Mouse (Mus musculus) frontal cortex, postnatal 25 days (tissue): ENCODE measurements around the gene Zfp354a.
"Not testable (repeated sequence)": the region's sequence is repeated elsewhere in the genome, so short reads cannot be mapped to it uniquely, and the experiment has no call there.

Experiments used
- DNase-seq, 2 experiments: peaks; one replicate each; pipeline ENCODE4 v3.0.0; 2022; ENCODE audit warnings: low spot score in 2 of 2

Gene Zfp354a

DNA sequence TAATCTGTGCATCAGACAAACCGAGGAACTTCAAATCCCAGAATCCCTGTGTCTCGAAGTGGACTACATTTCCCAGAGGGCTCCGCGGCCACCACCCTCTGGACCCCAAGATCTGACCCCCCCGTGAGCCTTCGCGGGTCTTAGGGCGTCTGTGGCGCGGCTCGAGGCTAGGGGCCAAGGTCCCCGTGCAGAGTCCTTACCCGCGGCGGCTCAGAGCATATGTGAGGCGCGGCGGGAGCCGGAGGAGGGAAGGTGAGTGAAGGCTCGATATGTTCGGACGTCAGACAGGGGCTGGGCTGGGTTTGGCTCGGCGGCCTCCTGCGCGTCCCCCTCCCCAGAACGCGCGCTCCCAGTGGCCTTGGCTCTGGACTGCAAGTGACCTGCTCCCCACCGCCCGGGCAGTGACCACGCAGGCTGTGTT is at the start of gene Zfp354a:
Gene Zfp354a (plus strand): TSS at position 107 of the 421 bp plus-strand sequence.
- DNase-seq = peak; percentile 53 to 62

DNA sequence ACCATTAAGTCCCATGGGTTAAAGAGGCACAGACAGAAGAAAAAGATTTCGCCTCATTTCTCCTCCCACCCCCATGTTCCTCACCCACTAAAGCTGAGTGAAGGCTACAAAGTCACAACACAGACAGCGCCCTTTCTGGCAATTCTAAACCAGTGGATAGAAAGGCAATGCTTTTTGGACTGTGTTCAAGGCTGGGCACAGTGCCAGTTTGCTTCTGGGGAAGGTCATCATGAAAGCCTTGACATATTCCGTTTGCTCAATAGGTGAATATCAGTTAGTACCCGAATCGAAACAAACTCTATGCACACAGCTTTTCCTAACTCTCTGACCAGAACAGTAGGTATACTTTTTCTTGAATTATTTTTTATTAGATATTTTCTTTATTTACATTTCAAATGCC is 47.2 kb upstream of the Zfp354a start:
- DNase-seq = no peak

DNA sequence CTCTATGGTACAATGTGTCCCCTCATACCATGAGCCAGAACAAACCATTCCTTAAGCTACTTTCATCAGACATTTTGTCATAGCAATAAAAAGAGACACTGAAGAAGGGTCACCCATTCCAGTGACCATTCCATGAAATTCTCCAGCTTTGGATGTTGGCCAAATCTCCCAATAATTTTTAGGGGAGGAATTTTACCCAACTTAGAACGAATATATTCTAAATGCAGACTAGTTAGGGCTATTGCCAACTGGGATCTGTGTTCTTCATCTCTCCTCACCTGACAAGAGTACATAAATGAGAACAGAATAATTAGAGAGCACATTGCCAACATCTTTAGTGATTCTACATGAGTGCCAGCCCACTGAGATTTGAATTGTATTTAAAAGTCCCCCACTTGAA is 45.1 kb upstream of the Zfp354a start, which contains the start of gene Olfr54:
Gene Olfr54 (plus strand): TSS at position 301 of the 400 bp plus-strand sequence.
- no peak for DNase-seq

DNA sequence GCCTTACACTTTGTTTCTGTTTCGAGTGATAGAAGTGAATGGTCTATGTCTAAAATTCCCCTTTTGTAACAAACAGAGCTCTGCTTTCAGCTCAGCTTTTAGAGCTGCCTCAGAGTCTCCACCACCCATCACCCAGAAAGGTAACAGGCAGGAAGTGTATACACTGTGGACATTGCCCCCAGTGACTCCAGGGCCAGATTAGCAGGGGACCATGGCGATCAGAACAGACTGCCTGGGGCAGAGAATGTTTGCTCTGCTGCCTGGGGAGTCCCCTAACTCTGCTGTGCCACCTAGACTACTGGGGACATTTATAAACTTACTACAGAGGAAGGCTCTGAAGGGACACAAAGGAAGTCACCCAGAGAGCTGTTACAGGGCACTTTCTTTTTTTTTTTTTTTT is 42.7 kb upstream of the Zfp354a start:
- no peak for DNase-seq

DNA sequence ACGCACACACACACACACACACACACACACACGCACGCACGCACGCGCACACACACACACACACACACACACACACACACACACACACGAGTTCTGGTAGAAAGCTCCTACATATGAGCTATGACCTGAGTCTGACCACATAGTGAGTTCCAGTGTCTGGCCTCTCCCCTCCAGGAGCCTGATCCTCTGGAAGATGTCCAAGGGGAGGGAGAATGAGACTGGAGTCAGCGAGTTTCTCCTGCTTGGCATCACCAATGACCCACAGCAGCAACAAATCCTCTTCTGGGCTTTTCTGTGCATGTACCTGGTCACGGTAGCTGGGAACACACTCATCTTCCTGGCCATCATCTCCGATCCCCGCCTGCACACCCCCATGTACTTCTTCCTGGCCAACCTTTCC is 32.2 kb upstream of the Zfp354a start:
- not testable (repeated sequence) for DNase-seq

DNA sequence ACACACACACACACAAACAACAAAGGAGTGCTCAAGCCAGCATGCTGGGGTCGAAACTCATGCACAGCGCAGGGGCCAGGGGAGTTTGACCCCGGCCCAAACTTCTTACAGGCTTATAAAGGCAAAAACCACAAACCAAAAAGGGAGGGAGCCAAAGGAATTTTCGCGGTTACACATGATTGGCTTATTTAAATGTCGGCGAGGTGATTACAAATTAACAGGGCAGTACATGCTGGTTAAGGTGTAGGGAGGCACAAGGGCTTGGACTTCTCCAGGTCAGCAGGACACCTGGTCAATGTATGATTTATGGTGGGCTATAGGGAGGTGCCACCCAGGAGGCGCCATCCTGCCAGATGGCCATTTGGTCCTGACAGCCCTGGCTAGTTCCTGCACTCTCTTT is 29.7 kb upstream of the Zfp354a start:
- DNase-seq = not testable (repeated sequence)

DNA sequence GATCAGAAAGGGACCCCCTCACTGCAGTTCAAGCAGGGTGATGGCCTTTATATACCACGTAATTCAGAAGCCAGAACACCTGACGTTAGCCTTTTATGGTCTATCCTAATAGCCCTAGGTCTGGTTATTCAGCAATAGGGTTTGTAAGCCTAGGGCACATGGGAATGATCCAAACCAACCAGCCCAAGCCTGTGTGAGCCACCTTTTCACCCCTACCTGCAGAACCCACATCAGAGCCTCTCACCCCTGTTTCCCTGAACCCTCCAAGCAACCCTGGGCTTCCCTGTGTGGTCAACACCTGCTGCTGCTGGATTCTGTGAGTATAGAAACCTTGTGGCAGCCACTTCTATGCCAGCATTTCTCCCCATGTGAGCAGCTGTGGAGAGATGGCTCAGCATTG is 28.8 kb upstream of the Zfp354a start:
- no peak for DNase-seq

DNA sequence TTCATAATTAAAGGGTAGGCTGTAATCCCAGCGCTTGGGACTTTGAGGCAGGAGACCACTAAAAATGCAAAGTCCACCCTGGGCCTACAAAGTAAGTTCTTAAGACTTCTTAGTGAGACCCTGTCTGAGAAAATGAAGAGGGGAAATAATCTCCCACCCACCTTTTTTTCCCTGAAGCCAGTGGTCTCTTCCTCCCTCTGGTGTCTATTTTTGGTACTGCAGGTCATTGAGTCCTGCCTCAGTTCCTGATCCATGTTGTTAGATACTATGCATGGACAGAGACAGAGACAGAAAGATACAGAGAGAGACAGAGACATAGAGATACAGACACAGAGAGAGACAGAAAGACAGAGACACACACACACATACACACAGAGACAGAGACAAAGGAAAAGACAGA is 26.2 kb upstream of the Zfp354a start:
- no peak for DNase-seq

DNA sequence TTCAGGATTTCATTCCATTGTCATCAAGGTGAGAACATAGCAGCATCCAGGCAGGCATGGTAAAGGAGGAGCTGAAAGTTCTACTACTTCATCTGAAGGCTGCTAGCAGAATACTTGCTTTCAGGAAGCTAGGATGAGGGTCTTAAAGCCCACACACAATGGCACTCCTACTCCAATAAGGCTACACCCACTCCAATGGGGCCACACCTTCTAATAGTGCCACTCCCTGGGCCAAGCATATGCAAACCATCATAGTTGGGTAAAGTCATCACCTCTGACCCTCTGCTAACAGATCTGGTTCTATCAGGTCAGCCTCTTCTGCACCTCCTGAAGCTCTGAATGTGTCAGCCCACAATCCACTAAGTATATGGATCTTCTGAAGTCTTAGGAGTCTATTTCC is 24.9 kb upstream of the Zfp354a start:
- not testable (repeated sequence) for DNase-seq

DNA sequence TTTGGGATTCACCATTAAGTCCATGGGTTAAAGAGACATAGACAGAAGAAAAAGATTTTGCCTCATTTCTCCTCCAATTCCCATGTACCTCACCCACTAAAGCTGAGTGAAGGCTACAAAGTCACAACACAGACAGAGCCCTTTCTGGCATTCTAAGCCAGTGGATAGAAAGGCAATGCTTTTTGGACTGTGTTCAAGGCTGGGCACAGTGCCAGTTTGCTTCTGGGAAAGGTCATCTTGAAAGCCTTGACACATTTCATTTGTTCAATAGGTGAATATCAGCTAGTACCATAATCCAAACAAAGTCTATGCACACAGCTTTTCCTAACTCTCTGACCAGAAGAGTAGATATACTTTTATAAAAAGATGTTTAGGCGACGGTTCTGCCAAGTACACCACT is 23.1 kb upstream of the Zfp354a start:
- no peak for DNase-seq

DNA sequence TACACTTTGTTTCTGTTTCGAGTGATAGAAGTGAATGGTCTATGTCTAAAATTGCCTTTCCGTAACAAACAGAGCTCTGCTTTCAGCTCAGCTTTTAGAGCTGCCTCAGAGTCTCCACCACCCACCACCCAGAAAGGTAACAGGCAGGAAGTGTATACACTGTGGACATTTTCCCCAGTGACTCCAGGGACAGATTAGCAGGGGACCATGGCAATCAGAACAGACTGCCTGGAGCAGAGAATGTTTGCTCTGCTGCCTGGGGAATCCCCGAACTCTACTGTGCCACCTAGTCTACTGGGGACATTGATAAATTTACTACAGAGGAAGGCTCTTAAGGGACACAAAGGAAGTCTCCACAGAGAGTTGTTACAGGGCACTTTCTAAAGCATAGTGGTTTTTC is 14.3 kb upstream of the Zfp354a start:
- DNase-seq = not testable (repeated sequence)

DNA sequence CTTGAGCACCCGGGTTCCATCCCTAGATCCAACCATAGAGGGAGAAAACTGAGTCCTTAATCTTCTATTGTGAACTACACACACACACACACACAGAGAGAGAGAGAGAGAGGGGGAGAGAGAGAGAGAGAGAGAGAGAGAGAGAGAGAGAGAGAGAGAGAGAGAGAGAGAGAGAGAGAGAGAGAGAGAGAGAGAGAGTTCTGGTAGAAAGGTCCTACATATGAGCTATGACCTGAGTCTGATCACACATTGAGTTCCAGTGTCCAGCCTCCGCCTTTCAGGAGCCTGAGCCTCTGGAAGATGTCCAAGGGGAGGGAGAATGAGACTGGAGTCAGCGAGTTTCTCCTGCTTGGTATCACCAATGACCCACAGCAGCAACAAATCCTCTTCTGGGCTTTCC is 11.2 kb upstream of the Zfp354a start, which contains the start of gene Olfr1375:
Gene Olfr1375 (plus strand): TSS at position 301 of the 400 bp plus-strand sequence.
- not testable (repeated sequence) for DNase-seq

DNA sequence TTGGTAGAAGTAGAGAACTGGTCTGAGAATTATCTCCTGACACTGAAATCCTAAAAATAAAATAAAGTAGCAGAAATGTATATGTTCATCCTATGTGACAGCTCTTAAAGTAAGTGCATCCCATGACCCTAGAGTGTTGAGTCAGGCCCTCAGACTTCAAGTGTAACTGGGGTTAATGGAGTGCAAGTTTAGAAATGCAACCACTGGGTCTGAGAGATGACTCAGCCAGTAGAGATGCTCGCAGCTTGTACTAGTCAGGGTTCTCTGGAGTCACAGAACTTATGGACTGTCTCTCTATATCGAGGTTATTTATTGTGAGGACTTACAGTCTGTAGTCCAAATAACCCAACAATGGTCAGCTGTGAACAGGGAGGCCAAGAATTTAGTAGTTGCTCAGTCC is 7.4 kb upstream of the Zfp354a start:
- no peak for DNase-seq

DNA sequence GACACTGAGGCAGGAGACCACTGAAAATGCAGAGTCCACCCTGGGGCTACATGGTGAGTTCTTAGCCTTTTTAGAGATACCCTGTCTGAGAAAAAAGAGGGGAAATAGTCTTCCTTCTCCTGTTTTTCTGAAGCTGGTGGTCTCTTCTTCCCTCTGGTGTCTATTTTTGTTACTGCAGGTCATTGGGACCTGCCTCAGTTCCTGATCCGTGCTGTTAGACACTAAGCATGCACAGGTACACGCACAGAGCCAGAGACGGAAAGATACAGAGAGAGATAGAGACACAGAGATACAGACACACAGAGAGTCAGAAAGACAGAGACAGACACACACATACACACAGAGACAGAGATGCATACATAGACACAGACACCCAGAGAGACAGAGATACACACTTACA is 5.8 kb upstream of the Zfp354a start:
- DNase-seq = no peak

DNA sequence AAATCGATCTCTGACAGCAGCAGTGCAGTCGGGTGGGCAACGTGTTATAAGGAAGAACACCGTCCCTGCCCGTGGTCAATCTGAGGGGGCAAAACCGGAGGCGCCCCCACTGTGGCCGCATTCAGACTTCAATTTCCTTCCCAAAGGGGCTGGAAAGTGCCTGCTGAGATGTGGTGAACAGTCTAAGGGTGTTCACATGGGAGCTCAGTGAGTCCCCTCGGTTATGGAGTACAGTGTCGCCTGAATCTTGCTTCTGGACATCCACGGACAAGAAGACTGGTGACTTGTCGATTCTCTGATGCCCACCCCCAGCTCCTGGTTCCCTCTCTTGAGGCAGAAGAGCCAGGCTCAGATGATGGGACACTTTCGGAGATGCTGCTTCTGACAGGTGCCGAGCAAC is 583 bp downstream of the Zfp354a start:
- DNase-seq = no peak

DNA sequence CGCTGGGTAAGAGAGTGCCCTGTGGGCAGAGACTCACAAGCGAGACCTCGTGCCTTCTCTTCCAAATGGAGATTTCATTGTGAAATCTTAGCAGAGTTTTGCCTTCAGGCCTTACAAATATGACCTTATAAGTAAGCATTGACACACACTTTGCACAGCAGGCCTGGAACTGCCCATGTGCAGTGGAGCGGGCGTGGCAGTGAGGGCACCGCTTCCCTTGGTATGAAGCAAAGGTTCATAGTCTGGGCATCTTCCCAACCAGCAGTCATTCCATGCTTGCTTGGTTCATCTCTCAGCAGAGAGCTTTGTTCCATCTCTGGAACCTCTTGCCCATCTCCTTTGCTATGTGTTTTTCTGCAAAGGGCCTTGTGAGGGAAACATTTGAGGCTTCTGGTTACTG is 1.9 kb downstream of the Zfp354a start:
- no peak for DNase-seq

DNA sequence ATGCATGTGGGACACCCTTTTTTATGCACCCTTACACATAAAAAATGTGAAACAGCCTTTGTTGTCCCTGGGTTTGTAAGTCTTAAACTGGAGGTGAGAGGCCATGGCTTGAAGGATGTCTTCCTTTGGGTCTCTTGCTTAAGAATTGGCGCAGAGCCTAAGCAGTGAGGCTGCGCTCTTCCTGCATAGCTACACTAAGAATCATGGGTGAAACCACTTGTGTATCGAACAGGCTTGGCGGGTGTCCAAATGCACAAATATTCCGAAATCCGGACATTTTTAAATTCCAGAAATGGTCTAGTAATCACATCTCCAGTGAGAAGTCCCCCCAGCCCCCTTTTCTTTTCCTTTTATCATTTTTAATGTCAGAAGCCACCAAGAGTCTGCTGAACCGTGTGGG is 4.2 kb downstream of the Zfp354a start:
- no peak for DNase-seq

DNA sequence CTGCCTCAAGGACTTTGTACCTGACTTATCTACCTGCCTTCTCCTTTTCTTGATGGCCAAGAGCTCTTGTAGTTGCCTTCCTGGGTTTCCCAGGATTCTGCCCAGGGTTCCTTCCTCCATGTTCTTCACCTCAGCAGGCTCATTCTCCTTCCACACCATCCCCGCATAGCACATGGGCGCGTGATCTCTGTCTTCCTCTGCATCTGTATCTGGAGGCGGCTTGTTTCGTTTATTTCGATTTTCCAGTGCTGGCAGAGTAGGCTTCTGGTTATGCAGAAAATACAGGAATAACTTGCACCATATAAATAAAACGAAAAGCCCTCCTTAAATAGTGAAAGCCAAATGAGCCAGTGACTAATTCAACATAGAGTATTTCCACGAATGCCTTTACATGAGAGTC is 4.8 kb downstream of the Zfp354a start:
- peak in 1 of 2 experiments; percentile 11 for DNase-seq

DNA sequence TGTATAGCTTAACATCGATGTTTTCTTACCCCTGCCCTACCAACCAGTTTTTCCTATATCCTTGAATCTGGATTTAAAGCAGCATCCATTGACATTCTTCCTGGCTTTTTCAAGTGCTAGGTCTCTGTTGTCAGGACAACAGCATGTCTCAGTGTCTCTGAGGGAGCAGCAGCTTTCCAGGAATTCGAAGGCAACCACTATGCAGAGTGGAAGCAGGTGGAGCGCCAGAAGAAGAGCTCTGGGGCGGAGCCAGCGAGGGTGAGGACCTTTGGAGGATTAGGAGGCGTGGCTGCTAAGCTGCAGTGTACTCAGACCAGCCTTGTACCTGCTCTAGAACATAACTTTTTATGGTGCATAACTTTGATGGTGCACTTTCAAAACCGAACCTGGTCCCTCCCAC is 25.5 kb downstream of the Zfp354a start:
- no peak for DNase-seq

DNA sequence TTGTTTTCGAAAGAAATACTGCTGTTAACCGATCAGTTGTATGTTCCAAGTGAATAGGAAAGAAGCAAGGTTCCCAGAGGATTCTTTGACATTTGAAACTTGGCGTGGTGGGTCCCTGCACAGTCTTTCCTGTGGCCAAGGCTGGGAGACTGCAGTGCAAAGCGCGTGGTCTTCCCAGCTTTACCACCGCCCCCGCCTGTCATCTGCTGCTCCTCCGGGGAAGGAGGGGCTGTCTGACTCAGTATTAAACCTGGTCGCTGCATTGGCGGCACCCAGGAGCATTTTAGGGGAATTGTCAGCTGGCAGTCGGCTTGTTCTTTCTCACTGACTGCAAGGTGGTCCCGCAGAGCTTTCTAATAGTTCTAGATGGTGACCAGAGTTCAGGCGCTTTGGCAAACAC is 26.2 kb downstream of the Zfp354a start:
- no peak for DNase-seq

DNA sequence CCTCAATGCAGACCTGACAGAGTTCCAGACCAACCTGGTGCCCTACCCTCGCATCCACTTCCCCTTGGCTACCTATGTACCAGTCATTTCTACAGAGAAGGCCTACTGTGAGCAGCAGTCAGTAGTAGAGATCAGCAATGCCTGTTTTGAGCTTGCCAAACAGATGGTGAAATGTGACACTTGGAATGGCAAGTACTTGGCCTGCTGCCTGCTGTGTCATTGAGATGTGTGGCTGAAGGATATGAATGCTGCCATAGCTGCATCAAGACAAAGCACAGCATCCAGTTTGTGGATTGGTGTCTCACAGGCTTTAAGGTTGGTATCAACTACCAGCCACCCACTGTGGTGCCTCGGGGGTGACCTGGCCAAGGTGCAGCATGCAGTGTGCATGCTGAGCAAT is 48.2 kb downstream of the Zfp354a start:
- DNase-seq = no peak

DNA sequence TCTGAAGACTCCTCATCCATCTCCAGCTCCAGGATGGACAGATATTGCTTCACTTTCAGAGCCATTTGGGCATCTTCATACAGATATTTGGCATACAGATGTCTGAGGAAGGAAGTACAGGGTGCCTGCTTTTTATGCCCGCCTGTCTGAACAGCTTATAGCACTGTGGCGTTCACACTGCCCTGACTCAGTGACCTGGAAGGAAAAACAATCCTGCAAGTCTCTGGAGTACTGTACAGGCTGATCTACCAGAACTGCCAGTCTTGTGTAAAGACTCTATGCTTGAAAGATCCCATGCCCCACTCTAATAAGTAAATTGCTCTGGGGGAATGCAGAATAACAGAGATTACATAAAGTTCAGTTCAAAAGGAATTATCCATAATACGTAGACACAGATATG is 51.6 kb downstream of the Zfp354a start:
- no peak for DNase-seq
